Mouse (Mus musculus) T-helper 17 cell (primary cell): Measurements from ENCODE around the gene Zfp30.

Experiments
- in situ Hi-C, 2 experiments: fragments of 300-600 bp; cut with MboI, MseI; formaldehyde crosslinking; loops; 1 replicate in 1 of 2; 2 replicates in 1 of 2; pipeline ENCODE4 v1.15.1; 2025; ENCODE audit warnings: high pct_unique_total_duplicates in 2 of 2

Gene Zfp30

GRCm38 (mm10) chr7:29783871-29784551, at the start of gene Zfp30:
Gene Zfp30 (plus strand): TSS chr7:29783998.
- in situ Hi-C loops = no loop called here

GRCm38 (mm10) chr7:29742258-29742657, 41.5 kb upstream of the Zfp30 start:
- in situ Hi-C loops = no loop called here

GRCm38 (mm10) chr7:29760476-29760875, 23.3 kb upstream of the Zfp30 start:
- in situ Hi-C loops = no loop called here

GRCm38 (mm10) chr7:29764702-29765101, 19.1 kb upstream of the Zfp30 start:
- in situ Hi-C loops = loop anchor here in 1 of 2 experiments (5.0 kb wide), 1 partner anchor 98 kb away; no protein-coding TSS in a partner anchor

GRCm38 (mm10) chr7:29767058-29767686, 16.6 kb upstream of the Zfp30 start:
- in situ Hi-C loops = loop anchor here in 1 of 2 experiments (5.0 kb wide), 1 partner anchor 95 kb away; no protein-coding TSS in a partner anchor

- in situ Hi-C loops = loop anchor here in 1 of 2 experiments (5.0 kb wide), 1 partner anchor 94 kb away; no protein-coding TSS in a partner anchor
Measured at GRCm38 (mm10) chr7:29768090-29768900, 15.5 kb upstream of the Zfp30 start, which contains the start of gene Zfp84. Gene Zfp84 (plus strand): TSS chr7:29768552.

GRCm38 (mm10) chr7:29768980-29769379, 14.8 kb upstream of the Zfp30 start:
- in situ Hi-C loops = loop anchor here in 1 of 2 experiments (5.0 kb wide), 1 partner anchor 93 kb away; no protein-coding TSS in a partner anchor

- in situ Hi-C loops = no loop called here
Measured at GRCm38 (mm10) chr7:29773503-29773902, 10.3 kb upstream of the Zfp30 start.

GRCm38 (mm10) chr7:29774371-29774770, 9.4 kb upstream of the Zfp30 start:
- in situ Hi-C loops = no loop called here

- in situ Hi-C loops = no loop called here
Measured at GRCm38 (mm10) chr7:29776568-29776967, 7.2 kb upstream of the Zfp30 start.

- in situ Hi-C loops = no loop called here
Measured at GRCm38 (mm10) chr7:29777372-29777771, 6.4 kb upstream of the Zfp30 start.

GRCm38 (mm10) chr7:29785023-29785422, 1.2 kb downstream of the Zfp30 start:
- in situ Hi-C loops = no loop called here

GRCm38 (mm10) chr7:29785888-29786287, 2.1 kb downstream of the Zfp30 start:
- in situ Hi-C loops = no loop called here

- in situ Hi-C loops = no loop called here
Measured at GRCm38 (mm10) chr7:29792906-29793305, 9.1 kb downstream of the Zfp30 start.

GRCm38 (mm10) chr7:29807046-29807445, 23.2 kb downstream of the Zfp30 start:
- in situ Hi-C loops = no loop called here

GRCm38 (mm10) chr7:29812244-29812643, 28.4 kb downstream of the Zfp30 start:
- in situ Hi-C loops = no loop called here

GRCm38 (mm10) chr7:29814381-29814780, 30.6 kb downstream of the Zfp30 start:
- in situ Hi-C loops = no loop called here

GRCm38 (mm10) chr7:29815061-29815784, 31.4 kb downstream of the Zfp30 start:
- in situ Hi-C loops = no loop called here

GRCm38 (mm10) chr7:29815910-29816429, 32.2 kb downstream of the Zfp30 start, which contains the start of gene Zfp790:
Gene Zfp790 (plus strand): TSS chr7:29816114.
- in situ Hi-C loops = no loop called here

- in situ Hi-C loops = no loop called here
Measured at GRCm38 (mm10) chr7:29818619-29819254, 34.9 kb downstream of the Zfp30 start.
